Mouse (Mus musculus) neutrophil, adult 83 days (primary cell): ENCODE data around the gene Sirt4. TPM values are rescaled to one million over a fixed set of nuclear protein-coding genes. Genes with fewer than 3 reads are reported as not detected.

Experiments used
- total RNA-seq, 2 experiments: library from RNA; stranded (reverse); gene quantifications; one replicate each; pipeline ENCODE4 v1.2.4; 2023

Gene Sirt4
- total RNA-seq: 1 to 10 TPM; 3.4 to 8.9 TPM

GRCm38 (mm10) chr5:115483947-115484920 lies at the start of gene Sirt4:
Gene Sirt4 (minus strand): TSS chr5:115484725.

GRCm38 (mm10) chr5:115506454-115507201 lies 22.1 kb upstream of the Sirt4 start, which contains the start of gene Pxn:
Gene Pxn (plus strand): TSS chr5:115506676.

DNA sequence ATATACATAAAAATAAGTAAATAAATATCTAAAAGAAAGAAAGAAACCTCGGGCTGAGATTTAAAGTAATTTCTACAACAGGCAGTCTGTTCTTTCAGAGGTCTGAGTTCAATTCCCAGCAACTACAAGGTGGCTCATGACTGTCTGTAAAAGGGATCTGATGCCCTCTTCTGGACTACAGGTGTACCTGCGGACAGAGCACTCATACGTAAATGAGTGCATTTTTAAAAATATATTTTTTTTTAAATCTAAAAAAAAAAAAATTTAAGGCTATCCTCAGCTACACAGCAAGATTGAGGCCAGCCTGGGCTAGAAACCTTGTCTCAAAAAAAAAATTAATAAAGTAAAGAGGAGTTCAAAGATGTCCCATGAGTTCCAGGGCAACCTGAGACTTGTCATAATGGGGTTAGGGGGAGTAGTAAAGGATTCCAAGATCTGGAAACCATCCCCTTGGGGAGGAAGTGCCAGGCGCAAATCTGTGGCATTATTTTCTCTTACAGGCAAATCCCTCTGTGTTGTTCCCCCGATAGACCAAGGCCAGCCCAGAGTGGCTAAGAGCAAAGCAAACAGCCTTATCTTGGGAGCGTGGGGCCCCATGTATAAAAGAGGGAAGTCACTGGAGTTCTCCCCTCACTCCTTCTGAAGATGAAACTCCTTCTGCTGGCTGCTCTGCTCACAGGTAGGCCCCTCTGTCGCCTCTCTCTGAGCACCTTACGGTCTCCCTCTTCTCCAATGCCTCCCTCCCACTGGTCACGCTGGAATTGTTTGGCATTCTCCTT lies 18.7 kb downstream of the Sirt4 start, which contains the start of gene Pla2g1b:
Pla2g1b (plus strand) TSS at position 621 of the 779 bp plus-strand sequence.

DNA sequence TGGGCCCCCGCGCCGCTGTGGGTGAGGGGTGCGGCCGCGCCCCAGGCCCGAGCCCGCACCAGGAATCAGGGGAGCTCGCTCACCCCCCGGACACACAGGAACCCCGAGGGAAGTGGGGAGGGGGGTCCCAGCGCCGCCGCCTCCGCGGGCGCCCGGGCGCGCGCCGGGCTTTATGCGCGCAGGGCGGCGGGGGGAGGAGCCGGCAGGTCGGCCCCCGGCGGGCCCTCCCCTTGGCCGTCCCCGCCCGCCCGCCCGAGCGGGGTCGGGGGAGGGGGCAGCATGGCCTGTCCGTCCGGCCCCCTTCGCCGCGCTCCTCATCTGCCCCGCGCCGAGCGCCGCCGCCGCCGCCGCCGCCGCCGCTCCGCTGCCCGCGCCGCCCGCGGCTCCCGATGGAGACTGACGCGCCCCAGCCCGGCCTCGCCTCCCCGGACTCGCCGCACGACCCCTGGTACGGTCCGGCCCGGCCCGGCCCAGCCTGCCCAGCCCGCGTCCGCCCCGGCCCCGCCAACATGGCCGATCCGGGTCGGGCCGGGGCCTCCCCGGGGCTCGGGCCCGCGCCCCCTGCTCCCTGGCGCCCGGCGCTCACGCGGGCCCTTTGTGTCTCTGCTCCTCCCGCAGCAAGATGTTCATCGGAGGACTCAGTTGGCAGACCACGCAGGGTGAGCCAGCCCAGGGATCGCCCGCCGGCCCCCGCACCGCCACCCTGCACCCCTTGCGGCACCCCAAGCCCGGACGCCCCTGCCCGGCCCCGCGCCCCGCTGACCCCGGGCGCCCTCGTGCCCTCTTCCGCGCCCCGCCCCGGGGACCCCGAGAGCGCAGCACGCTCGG lies 55.0 kb downstream of the Sirt4 start, which contains the start of gene Msi1:
Msi1 (plus strand) TSS at position 241 of the 828 bp plus-strand sequence.

Other genes with a start within 250 kb of the Sirt4 start
- gene Pop5, start 248.9 kb downstream of the Sirt4 start, total RNA-seq: 10 to 100 TPM; 14.2 to 16.2 TPM
- 100 to 1,000 TPM; 184 to 191 TPM for gene Rnf10, start 211.8 kb downstream of the Sirt4 start, total RNA-seq
- gene Coq5, start 205.1 kb downstream of the Sirt4 start, total RNA-seq: 10 to 100 TPM in 1 of 2 experiments, 1 to 10 TPM in 1; 9.3 to 10.7 TPM
- 100 to 1,000 TPM; 209 to 220 TPM for gene Dynll1, start 183.7 kb downstream of the Sirt4 start, total RNA-seq
- 10 to 100 TPM; 56.4 to 57.6 TPM for gene Srsf9, start 157.5 kb downstream of the Sirt4 start, total RNA-seq
- 10 to 100 TPM in 1 of 2 experiments, 1 to 10 TPM in 1; 9.1 to 10.3 TPM for gene Gatc, start 143.5 kb downstream of the Sirt4 start, total RNA-seq
- 10 to 100 TPM; 16.6 to 18.6 TPM for gene Triap1, start 143.5 kb downstream of the Sirt4 start, total RNA-seq
- gene Cox6a1, start 135.7 kb downstream of the Sirt4 start, total RNA-seq: 100 to 1,000 TPM; 267 to 287 TPM
- under 1 TPM; 0.13 to 0.48 TPM for gene Msi1, start 55.1 kb downstream of the Sirt4 start, total RNA-seq
- not detected for gene Pla2g1b, start 18.5 kb downstream of the Sirt4 start, total RNA-seq
- 100 to 1,000 TPM; 344 to 399 TPM for gene Pxn, start 22.0 kb upstream of the Sirt4 start, total RNA-seq
- 100 to 1,000 TPM; 780 to 840 TPM for gene Rplp0, start 74.7 kb upstream of the Sirt4 start, total RNA-seq
- gene Gcn1l1, start 80.5 kb upstream of the Sirt4 start, total RNA-seq: 10 to 100 TPM; 29.7 to 34.9 TPM
- 10 to 100 TPM; 61.0 to 63.9 TPM for gene Rab35, start 147.2 kb upstream of the Sirt4 start, total RNA-seq
- gene Bicdl1, start 246.9 kb upstream of the Sirt4 start, total RNA-seq: 1 to 10 TPM in 1 of 2 experiments, under 1 TPM in 1; 0.82 to 1.6 TPM